Mouse (Mus musculus) spleen, adult 2 months (tissue): Measurements from ENCODE around the gene Fam20c. TPM values are rescaled to one million over a fixed set of nuclear protein-coding genes. Genes with fewer than 3 reads are reported as not detected.

Experiments
- DNase-seq, 2 experiments: peaks; one replicate each; pipeline versions ENCODE4 v3.0.0 to v3.0.0-alpha.2; 2012 to 2021; ENCODE audit warnings: low spot score in 2 of 2, low read depth in 1 of 2
- H3K27ac ChIP-seq: fragments of 200-500 bp; 2 replicates; pipeline ENCODE4 v1.5.1; 2012; ENCODE audit warnings: low read length, inconsistent platforms; ENCODE audit not compliant: insufficient read depth
- H3K27me3 ChIP-seq: fragments of 200-500 bp; 2 replicates; pipeline ENCODE4 v1.6.1; 2012; ENCODE audit warnings: mild to moderate bottlenecking, moderate library complexity, low read length, inconsistent platforms; ENCODE audit not compliant: control insufficient read depth, insufficient read depth
- H3K36me3 ChIP-seq: fragments of 200-500 bp; 2 replicates; pipeline ENCODE4 v1.6.1; 2012; ENCODE audit warnings: mild to moderate bottlenecking, low read length, inconsistent platforms; ENCODE audit not compliant: control insufficient read depth, insufficient read depth
- H3K4me1 ChIP-seq: fragments of 200-500 bp; 2 replicates; pipeline ENCODE4 v1.6.1; 2011; ENCODE audit warnings: inconsistent platforms; ENCODE audit not compliant: control insufficient read depth, insufficient read depth, insufficient read length
- H3K4me3 ChIP-seq: fragments of 200-500 bp; 2 replicates; pipeline ENCODE4 v1.5.1; 2011; ENCODE audit warnings: mild to moderate bottlenecking, inconsistent platforms; ENCODE audit not compliant: insufficient read depth, insufficient read length; ENCODE audit errors: extremely low read depth
- CTCF ChIP-seq: fragments of 200-500 bp; IDR thresholded peaks from 2 replicates; pipeline ENCODE4 v1.5.1; 2011; ENCODE audit warnings: mild to moderate bottlenecking, inconsistent platforms; ENCODE audit not compliant: insufficient read depth, insufficient read length, insufficient replicate concordance; ENCODE audit errors: extremely low read depth
- POLR2A ChIP-seq: fragments of 200-500 bp; IDR thresholded peaks from 2 replicates; pipeline ENCODE4 v1.6.1; 2011; ENCODE audit warnings: low read depth, low read length, inconsistent platforms
- WGBS: fragments of 180-500 bp; shearing (Covaris S2); methylation state at CpG from one replicate; pipeline ENCODE4 v1.1.7; 2018; 5-methylcytosine and 5-hydroxymethylcytosine counted together
- polyA plus RNA-seq: library from polyadenylated mRNA; depleted of rRNA; stranded (reverse); fragments of >200 nt; gene quantifications from 2 replicates; pipeline ENCODE4 v1.2.3, GENCODE M21; 2012

Fam20c gene
- polyA plus RNA-seq, 1 experiment: 6.5 TPM

GRCm38 (mm10) chr5:138767650-138768049 is 13.3 kb downstream of the Fam20c start:
- no peaks in the 10 kb centered on the region for H3K36me3 ChIP-seq
- no peak overlapping the region for H3K27ac ChIP-seq
- H3K4me1 ChIP-seq: no peaks in the 10 kb centered on the region
- no peaks in the 10 kb centered on the region for H3K27me3 ChIP-seq
- no peak for DNase-seq
- 89% methylated on average over 11 of the region's 11 CpGs for WGBS
- H3K4me3 ChIP-seq: no peak overlapping the region
- TF ChIP-seq CTCF (no peak), POLR2A (no peak)

DNA sequence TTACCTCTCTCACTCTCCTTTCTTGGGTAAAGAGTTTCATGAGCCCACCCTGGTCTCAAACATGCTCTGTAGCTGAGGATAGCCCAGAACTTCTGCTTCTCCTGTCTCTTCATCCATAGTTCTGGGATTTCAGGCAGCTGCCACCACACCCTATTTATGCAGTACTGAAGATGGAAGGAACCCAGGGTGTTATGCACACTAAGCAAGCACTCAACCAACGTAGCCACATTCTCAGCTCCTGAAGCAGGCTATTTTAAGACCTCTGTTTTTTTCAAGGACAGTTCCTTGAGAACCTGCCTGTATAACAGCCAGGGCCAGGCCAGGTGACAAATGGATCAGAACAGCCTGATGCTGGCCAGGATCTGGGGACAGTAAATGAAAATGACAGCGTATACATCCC is 14.4 kb downstream of the Fam20c start:
- WGBS: 69% methylated on average over 2 of the region's 2 CpGs
- no peak overlapping the region for H3K27ac ChIP-seq
- no peaks in the 10 kb centered on the region for H3K4me1 ChIP-seq

GRCm38 (mm10) chr5:138769126-138769525 is 14.8 kb downstream of the Fam20c start:
- Histone ChIP-seq H3K27ac (no peak overlapping the region), H3K4me1 (no peaks in the 10 kb centered on the region), H3K4me3 (no peak overlapping the region), H3K36me3 (no peaks in the 10 kb centered on the region), H3K27me3 (no peaks in the 10 kb centered on the region)
- no peak for TF ChIP-seq POLR2A
- TF ChIP-seq CTCF: no peak
- DNase-seq: no peak
- WGBS: 83% methylated on average over 5 of the region's 5 CpGs

More for the DNA sequence above, 14.4 kb downstream of the Fam20c start:
- DNase-seq: no peak
- TF ChIP-seq POLR2A (no peak), CTCF (no peak)
- Histone ChIP-seq H3K36me3 (no peaks in the 10 kb centered on the region), H3K27me3 (no peaks in the 10 kb centered on the region), H3K4me3 (no peak overlapping the region)

- Histone ChIP-seq H3K27ac (no peak overlapping the region), H3K4me1 (no peaks in the 10 kb centered on the region), H3K4me3 (no peak overlapping the region), H3K27me3 (no peaks in the 10 kb centered on the region), H3K36me3 (no peaks in the 10 kb centered on the region)
- no peak for TF ChIP-seq CTCF
- no peak for TF ChIP-seq POLR2A
- WGBS: 90% methylated on average over 5 of the region's 5 CpGs
- no peak for DNase-seq
Observed at GRCm38 (mm10) chr5:138775096-138775495, 20.8 kb downstream of the Fam20c start.

DNA sequence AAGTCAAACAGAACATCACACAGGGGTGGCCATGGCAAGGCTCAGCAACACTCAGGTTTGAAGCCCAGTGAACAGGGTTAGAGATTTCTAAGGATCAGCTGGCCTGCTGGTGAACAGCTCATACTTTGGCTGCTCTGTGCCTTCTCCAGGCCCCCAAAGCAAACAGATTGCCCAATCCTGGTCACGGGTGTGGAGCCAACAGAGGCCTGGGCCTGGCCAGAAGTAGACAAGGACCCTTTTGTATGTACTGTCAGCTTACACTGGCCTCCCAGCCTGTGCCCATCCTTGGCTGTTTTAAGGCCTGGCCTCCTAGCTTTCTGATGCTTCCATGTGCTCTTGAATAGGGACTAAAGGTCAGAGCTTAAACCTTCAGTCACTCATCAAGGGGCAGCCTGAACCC is 22.0 kb downstream of the Fam20c start:
- Histone ChIP-seq H3K4me3 (no peak overlapping the region), H3K27ac (no peak overlapping the region), H3K27me3 (no peaks in the 10 kb centered on the region), H3K36me3 (no peaks in the 10 kb centered on the region), H3K4me1 (no peaks in the 10 kb centered on the region)
- no peak for TF ChIP-seq POLR2A
- TF ChIP-seq CTCF: no peak
- 84% methylated on average over 1 of the region's 1 CpGs for WGBS
- no peak for DNase-seq

DNA sequence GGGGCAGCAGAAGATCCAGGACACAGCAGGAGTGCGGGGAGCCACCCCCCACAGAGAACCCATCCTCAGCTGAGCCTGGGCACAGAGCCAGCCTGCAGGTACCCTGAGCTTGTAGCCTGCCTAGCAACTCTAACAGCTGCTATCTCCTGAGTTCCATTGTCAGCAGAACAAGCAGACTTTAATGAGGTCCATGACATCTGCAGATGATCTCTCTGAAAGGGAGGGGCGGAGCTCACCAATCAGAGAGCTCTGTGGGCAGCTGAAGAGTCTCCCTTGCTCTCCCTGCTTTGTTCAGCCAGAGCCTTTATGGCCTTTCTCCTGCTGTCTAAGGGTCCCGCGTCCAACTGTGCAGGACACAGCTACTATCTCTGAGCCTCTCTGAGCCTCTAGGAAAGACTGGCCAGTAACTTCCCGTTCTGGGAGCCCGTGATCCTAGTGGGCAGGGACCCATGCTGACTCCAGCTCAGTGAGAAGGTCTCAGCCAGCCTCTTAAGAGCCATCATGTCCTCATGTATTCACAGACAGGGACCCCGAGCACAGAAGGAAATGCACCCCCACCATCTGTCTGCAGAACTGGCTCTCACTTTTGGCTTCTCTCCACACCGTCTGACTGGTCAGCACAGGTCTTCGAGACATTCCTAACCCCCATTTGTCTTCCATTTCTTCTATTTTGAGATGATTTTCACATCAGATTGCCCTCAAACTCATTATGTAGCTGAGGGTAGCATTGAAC is 24.6 kb downstream of the Fam20c start:
- Histone ChIP-seq H3K4me3 (no peak overlapping the region), H3K27ac (no peak overlapping the region), H3K4me1 (no peaks in the 10 kb centered on the region), H3K36me3 (no peaks in the 10 kb centered on the region), H3K27me3 (no peaks in the 10 kb centered on the region)
- DNase-seq: no peak
- 81% methylated on average over 9 of the region's 9 CpGs for WGBS
- no peak for TF ChIP-seq CTCF
- no peak for TF ChIP-seq POLR2A

DNA sequence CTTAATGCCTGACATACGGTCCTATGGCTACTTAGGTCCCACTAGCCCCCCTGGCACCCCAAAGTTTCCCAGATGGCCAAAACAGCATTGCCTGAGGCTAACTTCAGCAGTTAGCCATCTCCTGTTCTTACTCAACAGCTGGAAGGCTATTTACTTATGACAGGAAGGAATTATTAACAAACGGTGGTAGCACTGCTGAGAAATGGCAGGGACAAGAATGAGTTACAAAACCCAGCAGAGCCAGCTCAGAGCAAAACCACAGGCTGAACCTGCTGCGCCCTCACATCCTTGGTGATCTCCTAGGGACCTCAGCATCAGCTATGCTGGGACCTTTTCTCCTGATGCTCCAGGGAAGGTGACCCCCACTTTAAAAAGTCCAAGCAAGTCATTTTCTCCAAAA is 25.3 kb downstream of the Fam20c start:
- no peak for DNase-seq
- WGBS: 59% methylated on average over 3 of the region's 3 CpGs
- no peaks in the 10 kb centered on the region for H3K36me3 ChIP-seq

More for the DNA sequence above, 25.3 kb downstream of the Fam20c start:
- Histone ChIP-seq H3K4me1 (no peaks in the 10 kb centered on the region), H3K4me3 (no peak overlapping the region), H3K27me3 (no peaks in the 10 kb centered on the region), H3K27ac (no peak overlapping the region)
- no peak for TF ChIP-seq POLR2A
